Mouse (Mus musculus): ENCODE measurements around the gene Ermap.

The Ermap gene

GRCm38 (mm10) chr4:119137313-119137712, 52.5 kb downstream of the Ermap start:
- DNase-seq (ENCODE audit: low spot score in 2 of 2): no peak

- DNase-seq (ENCODE audit: low spot score in 2 of 2): no peak
Measured at GRCm38 (mm10) chr4:119133860-119134259, 56.0 kb downstream of the Ermap start.

GRCm38 (mm10) chr4:119133306-119133705, 56.5 kb downstream of the Ermap start:
- DNase-seq (ENCODE audit: low spot score in 2 of 2): no peak

GRCm38 (mm10) chr4:119131189-119131910, 58.5 kb downstream of the Ermap start:
- DNase-seq (ENCODE audit: low spot score in 2 of 2): no peak

GRCm38 (mm10) chr4:119129096-119129495, 60.7 kb downstream of the Ermap start:
- no peak for DNase-seq (ENCODE audit: low spot score in 2 of 2)

- DNase-seq (ENCODE audit: low spot score in 2 of 2): no peak
Measured at GRCm38 (mm10) chr4:119128547-119128946, 61.3 kb downstream of the Ermap start.

GRCm38 (mm10) chr4:119127229-119127628, 62.6 kb downstream of the Ermap start:
- DNase-seq (ENCODE audit: low spot score in 2 of 2): peak in 1 of 2 experiments; percentile 67

GRCm38 (mm10) chr4:119125577-119126270, 64.1 kb downstream of the Ermap start:
- DNase-seq (ENCODE audit: low spot score in 2 of 2): no peak

Measured in spleen, postnatal 10 days (tissue).